30 mouse cellular contexts compared by ENCODE assay signal in genomic region chr11:105196893-105197662, GRCm38 (mm10). TPM values are rescaled to one million over a fixed set of nuclear protein-coding genes. Genes with fewer than 3 reads are reported as not detected.
"Had no signal": no experiment of that assay in that cellular context is flagged by ENCODE, and none has a peak within 500 bp of the region (broad histone marks: within the 10 kb centered on the region; RNA-seq: fewer than 3 reads in every experiment).

No protein-coding gene starts in this region.

- DNase-seq: kidney, adult 8-10 months; kidney, postnatal 14 days; layer of hippocampus, adult 9-11 months; lung, embryonic 14.5 days; right cerebral cortex, adult 18-20 months; right cerebral cortex, postnatal 14 days; right cerebral cortex, postnatal 4 days; thymus, adult 18-20 months; thymus, postnatal 36 days had no signal

- H3K36me3 ChIP-seq: midbrain, embryonic 15.5 days had no signal

- H3K4me2 ChIP-seq: limb, embryonic 13.5 days; lung, embryonic 14.5 days; midbrain, embryonic 12.5 days; midbrain, embryonic 15.5 days; neural tube, embryonic 12.5 days; neural tube, embryonic 15.5 days had no signal

- ATAC-seq: intestine, postnatal 0 days; lung, postnatal 0 days; midbrain, embryonic 15.5 days had no signal

- H3K4me3 ChIP-seq: layer of hippocampus, adult 2 months; limb, embryonic 10.5 days; limb, embryonic 13.5 days; midbrain, embryonic 12.5 days; midbrain, embryonic 15.5 days; neural tube, embryonic 12.5 days; neural tube, embryonic 15.5 days had no signal

- H3K9ac ChIP-seq: limb, embryonic 13.5 days; lung, embryonic 14.5 days; midbrain, embryonic 12.5 days; midbrain, embryonic 15.5 days; neural tube, embryonic 12.5 days; neural tube, embryonic 15.5 days had no signal

- H3K27me3 ChIP-seq: limb, embryonic 13.5 days; midbrain, embryonic 12.5 days; midbrain, embryonic 15.5 days; neural tube, embryonic 12.5 days; neural tube, embryonic 15.5 days had no signal

- H3K27ac ChIP-seq: layer of hippocampus, adult 2 months; limb, embryonic 10.5 days; limb, embryonic 13.5 days; macrophage; midbrain, embryonic 12.5 days; midbrain, embryonic 15.5 days; neural tube, embryonic 12.5 days; neural tube, embryonic 15.5 days had no signal

- H3K4me1 ChIP-seq: limb, embryonic 10.5 days; limb, embryonic 13.5 days; midbrain, embryonic 12.5 days; midbrain, embryonic 15.5 days; neural tube, embryonic 12.5 days; neural tube, embryonic 15.5 days had no signal

- H3K9me3 ChIP-seq: limb, embryonic 10.5 days; limb, embryonic 13.5 days; midbrain, embryonic 12.5 days; midbrain, embryonic 15.5 days; neural tube, embryonic 12.5 days; neural tube, embryonic 15.5 days had no signal

RNA-seq across cellular contexts. Expression of gene Gm10842, which starts 50.4 kb away (rescaled TPM):
- total RNA-seq: layer of hippocampus, adult 2 months; layer of hippocampus, postnatal 25 days; left cerebral cortex, adult 18-20 months; left cerebral cortex, postnatal 25 days; liver, adult 2 months; megakaryocyte, adult 5-6 weeks had no signal
- polyA plus RNA-seq: intestine, embryonic 14.5 days; intestine, postnatal 0 days; kidney, embryonic 16.5 days; large intestine, adult 2 months; limb, embryonic 10.5 days; limb, embryonic 13.5 days; liver, adult 2 months; lung, embryonic 14.5 days; lung, postnatal 0 days; macrophage; midbrain, embryonic 12.5 days; midbrain, embryonic 15.5 days; neural tube, embryonic 12.5 days; neural tube, embryonic 15.5 days; stomach, embryonic 14.5 days; testis, adult 2 months; urinary bladder, adult 2 months had no signal
